Mouse (Mus musculus) CH12.LX (cell line): ENCODE data around the gene Pef1. TPM values are rescaled to one million over a fixed set of nuclear protein-coding genes. Genes with fewer than 3 reads are reported as not detected.

Experiments
- DNase-seq: peaks from one replicate; pipeline ENCODE4 v3.0.0-alpha.2; 2013; ENCODE audit errors: extremely low read depth
- H3K27ac ChIP-seq: 2 replicates; pipeline ENCODE4 v1.5.1; 2012; ENCODE audit warnings: low read depth, mild to moderate bottlenecking, control low read depth, moderate library complexity; ENCODE audit not compliant: insufficient read depth
- H3K27me3 ChIP-seq: replicated peaks from 2 replicates; pipeline ENCODE3; 2012; ENCODE audit warnings: inconsistent platforms
- H3K36me3 ChIP-seq, 2 experiments: replicated peaks in 1 of 2; 2 replicates each; pipeline versions ENCODE3 to v1.6.1; 2012; ENCODE audit warnings: inconsistent platforms in 1 of 2, low read length in 1 of 2, mild to moderate bottlenecking in 1 of 2, mixed read lengths in 1 of 2, moderate library complexity in 1 of 2; ENCODE audit not compliant: control insufficient read depth in 1 of 2, insufficient read depth in 1 of 2
- H3K4me1 ChIP-seq, 2 experiments: 2 replicates each; pipeline ENCODE4 v1.6.1; 2012; ENCODE audit warnings: inconsistent platforms in 1 of 2, moderate library complexity in 1 of 2; ENCODE audit not compliant: insufficient read depth in 2 of 2, control insufficient read depth in 1 of 2
- H3K4me2 ChIP-seq: 2 replicates; pipeline ENCODE4 v1.6.1; 2012; ENCODE audit warnings: low read depth, mild to moderate bottlenecking, control low read depth; ENCODE audit not compliant: poor library complexity, insufficient read depth, severe bottlenecking
- H3K4me3 ChIP-seq, 3 experiments: fragments of 150-350 bp in 1 of 3; sonication (generic) in 1 of 3; replicated peaks in 1 of 3; 2 replicates each; pipeline versions ENCODE3 to v1.5.1; 2011 to 2012; ENCODE audit warnings: low read depth in 2 of 3, low read length in 2 of 3, mild to moderate bottlenecking in 2 of 3, moderate library complexity in 2 of 3, control low read depth in 1 of 3, improper control_type of control experiment in 1 of 3, inconsistent platforms in 1 of 3, mixed read lengths in 1 of 3; ENCODE audit not compliant: poor library complexity in 1 of 3
- H3K79me2 ChIP-seq: replicated peaks from 2 replicates; pipeline ENCODE4 v1.6.1; 2012; ENCODE audit warnings: mild to moderate bottlenecking, moderate library complexity; ENCODE audit not compliant: control insufficient read depth, poor library complexity, insufficient read depth, severe bottlenecking; ENCODE audit errors: extremely low read depth
- H3K9ac ChIP-seq: 2 replicates; pipeline ENCODE4 v1.6.1; 2012; ENCODE audit warnings: low read depth, mild to moderate bottlenecking, control low read depth, moderate library complexity; ENCODE audit not compliant: insufficient read depth
- H3K9me3 ChIP-seq: replicated peaks from 2 replicates; pipeline ENCODE3; 2012; ENCODE audit warnings: low read length, inconsistent platforms, mixed read lengths
- BHLHE40 ChIP-seq: IDR thresholded peaks from 2 replicates; pipeline ENCODE4 v1.6.1; 2011; ENCODE audit warnings: mild to moderate bottlenecking, low read depth, low read length, improper control_type of control experiment
- CHD2 ChIP-seq: IDR thresholded peaks from 2 replicates; pipeline ENCODE4 v1.6.1; 2011; ENCODE audit warnings: low read length, improper control_type of control experiment
- CTCF ChIP-seq, 2 experiments: IDR thresholded peaks in 1 of 2; conservative IDR thresholded peaks in 1 of 2; 2 replicates each; pipeline ENCODE4 v1.5.1; 2011 to 2012; ENCODE audit warnings: low read depth in 2 of 2, low read length in 2 of 2, improper control_type of control experiment in 1 of 2, inconsistent platforms in 1 of 2, mild to moderate bottlenecking in 1 of 2, moderate library complexity in 1 of 2
- ELF1 ChIP-seq: IDR thresholded peaks from 2 replicates; pipeline ENCODE4 v1.6.1; 2014; ENCODE audit warnings: low read depth, mild to moderate bottlenecking, inconsistent platforms, low read length, improper control_type of control experiment
- EP300 ChIP-seq: IDR thresholded peaks from 2 replicates; pipeline ENCODE4 v1.6.1; 2011; ENCODE audit warnings: low read length, improper control_type of control experiment
- HCFC1 ChIP-seq: IDR thresholded peaks from 2 replicates; pipeline ENCODE4 v1.6.1; 2012; ENCODE audit warnings: low read depth, mild to moderate bottlenecking, inconsistent platforms, low read length, improper control_type of control experiment
- JUN ChIP-seq: IDR thresholded peaks from 2 replicates; pipeline ENCODE4 v1.6.1; 2011; ENCODE audit warnings: low read depth, mild to moderate bottlenecking, low read length, improper control_type of control experiment, moderate library complexity; ENCODE audit not compliant: insufficient read depth
- JUND ChIP-seq: conservative IDR thresholded peaks from 2 replicates; pipeline ENCODE4 v1.6.1; 2011; ENCODE audit warnings: low read depth, low read length, improper control_type of control experiment
- MAFK ChIP-seq: IDR thresholded peaks from 2 replicates; pipeline ENCODE4 v1.6.1; 2011; ENCODE audit warnings: low read length, improper control_type of control experiment; ENCODE audit not compliant: insufficient replicate concordance
- MAX ChIP-seq: IDR thresholded peaks from 2 replicates; pipeline ENCODE4 v1.6.1; 2011; ENCODE audit warnings: low read length, improper control_type of control experiment
- MEF2A ChIP-seq: IDR thresholded peaks from 2 replicates; pipeline ENCODE4 v1.6.1; 2014; ENCODE audit warnings: low read depth, mild to moderate bottlenecking, inconsistent platforms, low read length, improper control_type of control experiment, borderline replicate concordance
- MXI1 ChIP-seq: IDR thresholded peaks from 2 replicates; pipeline ENCODE4 v1.6.1; 2011; ENCODE audit warnings: mild to moderate bottlenecking, low read depth, low read length, improper control_type of control experiment
- MYC ChIP-seq: IDR thresholded peaks from 2 replicates; pipeline ENCODE4 v1.6.1; 2011; ENCODE audit warnings: low read depth, mild to moderate bottlenecking, improper control_type of control experiment, low read length
- NELFE ChIP-seq: IDR thresholded peaks from 2 replicates; pipeline ENCODE4 v1.6.1; 2011; ENCODE audit warnings: low read depth, low read length, improper control_type of control experiment
- NRF1 ChIP-seq: IDR thresholded peaks from 2 replicates; pipeline ENCODE4 v1.6.1; 2014; ENCODE audit warnings: low read depth, mild to moderate bottlenecking, inconsistent platforms, low read length, improper control_type of control experiment, moderate library complexity
- PAX5 ChIP-seq: IDR thresholded peaks from 2 replicates; pipeline ENCODE4 v1.6.1; 2012; ENCODE audit warnings: low read length, inconsistent platforms, mixed read lengths
- POLR2A ChIP-seq: IDR thresholded peaks from 2 replicates; pipeline ENCODE4 v1.6.1; 2011; ENCODE audit warnings: low read depth, mild to moderate bottlenecking, improper control_type of control experiment, low read length
- RAD21 ChIP-seq: IDR thresholded peaks from 2 replicates; pipeline ENCODE4 v1.6.1; 2011; ENCODE audit warnings: low read depth, mild to moderate bottlenecking, low read length, improper control_type of control experiment, moderate library complexity
- SIN3A ChIP-seq: IDR thresholded peaks from 2 replicates; pipeline ENCODE4 v1.6.1; 2012; ENCODE audit warnings: low read length, improper control_type of control experiment, inconsistent platforms
- TBP ChIP-seq: conservative IDR thresholded peaks from 2 replicates; pipeline ENCODE4 v1.6.1; 2011; ENCODE audit warnings: low read depth, low read length, improper control_type of control experiment
- TCF12 ChIP-seq: IDR thresholded peaks from 2 replicates; pipeline ENCODE4 v1.6.1; 2014; ENCODE audit warnings: low read depth, mild to moderate bottlenecking, inconsistent platforms, low read length, improper control_type of control experiment
- USF1 ChIP-seq: IDR thresholded peaks from 2 replicates; pipeline ENCODE4 v1.6.1; 2014; ENCODE audit warnings: low read depth, mild to moderate bottlenecking, inconsistent platforms, low read length, improper control_type of control experiment
- ZC3H11A ChIP-seq: IDR thresholded peaks from 2 replicates; pipeline ENCODE4 v1.6.1; 2012; ENCODE audit warnings: low read depth, mild to moderate bottlenecking, inconsistent platforms, low read length, improper control_type of control experiment
- ZKSCAN1 ChIP-seq: IDR thresholded peaks from 2 replicates; pipeline ENCODE4 v1.6.1; 2012; ENCODE audit warnings: low read depth, inconsistent platforms, low read length, improper control_type of control experiment, borderline replicate concordance
- ZMIZ1 ChIP-seq: IDR thresholded peaks from 2 replicates; pipeline ENCODE4 v1.6.1; 2012; ENCODE audit warnings: low read depth, mild to moderate bottlenecking, inconsistent platforms, low read length, improper control_type of control experiment
- dilution Hi-C: fragments of 300-500 bp; cut with MboI; formaldehyde crosslinking; loops from 2 replicates; pipeline ENCODE4 v1.14.3; 2020; ENCODE audit warnings: low sequenced_read_pairs; ENCODE audit not compliant: extremely low pct_unique_long_range_greater_than_20kb, extremely low pct_ligation_motif_present
- in situ Hi-C: fragments of 300-500 bp; cut with MboI; formaldehyde crosslinking; loops from 3 replicates; pipeline ENCODE4 v1.14.3; 2019; ENCODE audit warnings: low sequenced_read_pairs, low pct_ligation_motif_present, low pct_unique_long_range_greater_than_20kb, mixed read lengths
- polyA plus RNA-seq: library from polyadenylated mRNA; unstranded; fragments of >175 nt; gene quantifications from 2 replicates; pipeline ENCODE4 v1.2.1, GENCODE M21; 2012; ENCODE audit warnings: low read depth; ENCODE audit not compliant: insufficient read length
- total RNA-seq, 2 experiments: library from RNA; depleted of rRNA; stranded (reverse); fragments of 300-350 nt in 1 of 2; fragments of >200 nt in 1 of 2; gene quantifications; 2 replicates each; pipeline ENCODE4 v1.2.3; 2012 to 2014

Gene Pef1
- total and polyA plus RNA-seq, 3 experiments = 26.2 to 38.6 (median 32.5) TPM

- no peak overlapping the region for H3K27ac ChIP-seq
- in situ Hi-C loops = no loop called here
- no peaks in the 10 kb centered on the region for H3K36me3 ChIP-seq
- dilution Hi-C loops = no loop called here
- H3K9ac ChIP-seq = no peak overlapping the region
- H3K79me2 ChIP-seq = no peaks in the 10 kb centered on the region
- no peak for TF ChIP-seq ELF1
- no peak for TF ChIP-seq ZC3H11A
- TF ChIP-seq NELFE = no peak
- TF ChIP-seq HCFC1 = no peak
- TF ChIP-seq MXI1 = no peak
- no peak for TF ChIP-seq JUND
- no peak for TF ChIP-seq MAX
- no peak for TF ChIP-seq NRF1
- no peak for TF ChIP-seq MAFK
- no peak for TF ChIP-seq CHD2
- no peak for TF ChIP-seq RAD21
- TF ChIP-seq CTCF (conservative IDR thresholded peaks at IDR 0.05 in 1 of 2, IDR thresholded peaks at IDR 0.05 in 1 of 2; ENCODE audit: low read depth in 2 of 2, low read length in 2 of 2) = no peak
- no peak for TF ChIP-seq MYC
- H3K9me3 ChIP-seq = no peaks in the 10 kb centered on the region
- no peak overlapping the region for H3K4me3 ChIP-seq
- H3K4me1 ChIP-seq = peaks cover 8 to 10% of the 10 kb centered on the region in 2 experiments
- DNase-seq = no peak
- H3K27me3 ChIP-seq = peaks cover 94% of the 10 kb centered on the region
- H3K4me2 ChIP-seq = no peak overlapping the region
Observed at GRCm38 (mm10) chr4:130170362-130170761, 68.0 kb downstream of the Pef1 start.

- dilution Hi-C loops = no loop called here
- Histone ChIP-seq H3K36me3 (no peaks in the 10 kb centered on the region), H3K4me2 (no peak overlapping the region), H3K9me3 (no peaks in the 10 kb centered on the region), H3K27ac (no peak overlapping the region), H3K79me2 (no peaks in the 10 kb centered on the region), H3K4me1 (peaks cover 10 to 11% of the 10 kb centered on the region in 2 experiments), H3K4me3 (no peak overlapping the region), H3K27me3 (peaks cover 94% of the 10 kb centered on the region), H3K9ac (no peak overlapping the region)
- in situ Hi-C loops = no loop called here
- DNase-seq = no peak
- TF ChIP-seq POLR2A = no peak
- TF ChIP-seq ZMIZ1 = no peak
- TF ChIP-seq ELF1 = no peak
- no peak for TF ChIP-seq ZC3H11A
- TF ChIP-seq USF1 = no peak
- no peak for TF ChIP-seq MAFK
- TF ChIP-seq JUN = no peak
- TF ChIP-seq BHLHE40 = no peak
- TF ChIP-seq TBP = no peak
- TF ChIP-seq HCFC1 = no peak
- TF ChIP-seq TCF12 = no peak
- TF ChIP-seq MYC = no peak
- TF ChIP-seq JUND = no peak
- TF ChIP-seq SIN3A = no peak
- TF ChIP-seq PAX5 = no peak
- no peak for TF ChIP-seq EP300
- no peak for TF ChIP-seq ZKSCAN1
- no peak for TF ChIP-seq MEF2A
- TF ChIP-seq RAD21 = no peak
Observed at GRCm38 (mm10) chr4:130171951-130172765, 69.8 kb downstream of the Pef1 start.
